Mouse (Mus musculus) midbrain, postnatal 0 days (tissue): ENCODE measurements at regions not wholly inside any gene's neighbourhood (a gene's known extent, or its start where the extent isn't known, plus 50 kb on each side); places are given as distances from the start of the nearest gene placed in this dataset.

ENCODE experiments used
- ATAC-seq: fragments of 200-750 bp; cut with Nextera tagmentation; 2 replicates; pipeline ENCODE4 v1.8.0; 2017; ENCODE audit warnings: moderate number of reproducible peaks, mild to moderate bottlenecking, moderate TSS enrichment, moderate library complexity; ENCODE audit not compliant: low FRiP score
- DNase-seq: peaks from one replicate; pipeline ENCODE4 v3.0.0-alpha.2; 2015; ENCODE audit warnings: low spot score
- H3K27ac ChIP-seq: fragments of 300-500 bp; sonication (generic); 2 replicates; pipeline ENCODE4 v1.5.1; 2014; ENCODE audit warnings: low read depth, mild to moderate bottlenecking, low read length, mixed read lengths
- H3K27me3 ChIP-seq: fragments of 300-500 bp; sonication (generic); 2 replicates; pipeline ENCODE4 v1.6.1; 2014; ENCODE audit warnings: low read length, control low read depth, mixed read lengths; ENCODE audit not compliant: insufficient read depth
- H3K36me3 ChIP-seq: fragments of 300-500 bp; sonication (generic); 2 replicates; pipeline ENCODE4 v1.6.1; 2014; ENCODE audit warnings: low read length, control low read depth, mixed read lengths; ENCODE audit not compliant: insufficient read depth
- H3K4me1 ChIP-seq: fragments of 300-500 bp; sonication (generic); 2 replicates; pipeline ENCODE4 v1.6.1; 2014; ENCODE audit warnings: mild to moderate bottlenecking, control low read depth, antibody characterized with exemption, low read length, mixed read lengths; ENCODE audit not compliant: insufficient read depth
- H3K4me2 ChIP-seq: fragments of 300-500 bp; sonication (generic); 2 replicates; pipeline ENCODE4 v1.6.1; 2014; ENCODE audit warnings: low read depth, mild to moderate bottlenecking, low read length, mixed read lengths; ENCODE audit not compliant: poor library complexity, severe bottlenecking
- H3K4me3 ChIP-seq: fragments of 300-500 bp; sonication (generic); 2 replicates; pipeline ENCODE4 v1.5.1; 2014; ENCODE audit warnings: low read depth, mild to moderate bottlenecking, low read length, moderate library complexity
- H3K9ac ChIP-seq: fragments of 300-500 bp; sonication (generic); replicated peaks from 2 replicates; pipeline ENCODE4 v1.6.1; 2014; ENCODE audit warnings: mild to moderate bottlenecking, low read length, moderate library complexity, mixed read lengths; ENCODE audit not compliant: poor library complexity, severe bottlenecking
- H3K9me3 ChIP-seq: fragments of 300-500 bp; sonication (generic); 2 replicates; pipeline ENCODE4 v1.6.1; 2016; ENCODE audit warnings: low read length, control low read depth
- CTCF ChIP-seq: IDR thresholded peaks from 2 replicates; pipeline ENCODE4 v1.5.1; 2016; ENCODE audit warnings: antibody characterized with exemption, mild to moderate bottlenecking
- WGBS: fragments of 180-500 bp; shearing (Covaris S2); extraction: QIAGEN DNeasy Blood & Tissue Kit; methylation state at CpG from one replicate; pipeline ENCODE4 v1.1.7; 2014; 5-methylcytosine and 5-hydroxymethylcytosine counted together

DNA sequence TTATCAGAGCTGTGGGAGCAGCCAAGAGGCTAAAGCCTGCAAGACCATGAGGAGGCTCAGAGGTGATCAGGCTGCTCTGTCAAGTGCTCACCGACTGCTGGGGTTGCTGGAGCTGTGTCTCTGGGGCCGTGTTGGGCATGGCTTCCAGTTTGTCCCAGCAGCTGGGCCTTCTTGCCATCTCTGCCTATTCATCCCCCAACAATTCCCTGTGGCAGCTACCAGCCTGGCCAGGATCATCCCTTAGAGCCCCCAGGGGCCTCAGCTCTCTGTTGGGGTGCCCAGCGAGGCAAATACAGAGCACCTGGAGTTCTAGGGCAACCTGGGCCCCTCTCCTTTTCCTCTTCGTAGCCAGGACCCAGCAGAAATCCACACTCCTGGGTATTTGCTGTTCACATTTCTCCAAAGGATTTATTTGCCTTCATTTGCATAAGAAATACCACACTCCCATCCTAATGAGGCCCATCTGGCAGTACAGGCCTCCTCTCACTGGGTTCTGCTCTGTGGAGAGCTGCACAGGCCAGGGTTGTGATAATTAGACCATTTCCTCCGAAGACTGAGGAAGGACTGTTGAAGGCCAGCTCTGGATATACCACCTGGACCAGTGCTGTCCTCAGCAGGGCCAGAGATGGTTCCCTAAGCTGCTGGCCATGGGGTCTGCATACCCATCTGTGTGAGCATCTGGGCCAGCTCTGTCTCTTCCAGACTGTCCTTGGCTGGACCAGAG lies 61.6 kb upstream of the Rufy1 start:
- peak; percentile 53 for DNase-seq
- no peak overlapping the region for H3K4me3 ChIP-seq
- H3K4me2 ChIP-seq, result no peak overlapping the region
- H3K27me3 ChIP-seq, result no peaks in the 10 kb centered on the region
- 16% methylated on average over 5 of the region's 5 CpGs for WGBS
- no peak overlapping the region for H3K9ac ChIP-seq
- H3K9me3 ChIP-seq, result no peaks in the 10 kb centered on the region
- no peak for ATAC-seq
- no peak overlapping the region for H3K27ac ChIP-seq
- no peak for TF ChIP-seq CTCF
- no peaks in the 10 kb centered on the region for H3K36me3 ChIP-seq
- no peaks in the 10 kb centered on the region for H3K4me1 ChIP-seq

GRCm38 (mm10) chr11:50483821-50484220 lies 52.9 kb upstream of the Rufy1 start:
- no peak for TF ChIP-seq CTCF
- H3K9me3 ChIP-seq, result no peaks in the 10 kb centered on the region
- 93% methylated on average over 2 of the region's 2 CpGs for WGBS

DNA sequence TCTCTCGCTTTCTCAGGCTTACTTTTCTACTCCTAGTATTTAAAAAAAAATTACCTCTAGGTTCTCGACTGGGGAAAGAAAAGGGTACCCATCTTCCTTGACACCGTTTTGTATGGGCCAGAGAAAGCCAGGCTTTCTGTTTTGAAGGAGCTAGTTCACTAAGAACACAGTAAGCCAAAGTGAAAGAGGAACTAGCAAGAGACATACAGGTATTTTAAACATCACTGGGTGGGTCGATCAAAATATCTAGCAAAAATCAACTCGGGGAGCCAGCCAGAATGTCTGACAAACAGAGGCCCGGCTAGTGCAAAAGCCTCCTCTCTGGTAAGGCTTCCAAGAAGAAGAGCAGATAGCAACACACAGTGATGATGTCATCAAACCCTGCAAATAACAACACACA lies 52.2 kb upstream of the Rufy1 start:
- H3K9ac ChIP-seq, result no peak overlapping the region
- H3K27ac ChIP-seq, result no peak overlapping the region
- no peaks in the 10 kb centered on the region for H3K27me3 ChIP-seq
- no peak overlapping the region for H3K4me2 ChIP-seq
- no peaks in the 10 kb centered on the region for H3K36me3 ChIP-seq
- H3K4me3 ChIP-seq, result no peak overlapping the region
- H3K4me1 ChIP-seq, result no peaks in the 10 kb centered on the region
- 93% methylated on average over 6 of the region's 6 CpGs for WGBS
- ATAC-seq (no peak), DNase-seq (no peak)
- TF ChIP-seq CTCF, result no peak
- no peaks in the 10 kb centered on the region for H3K9me3 ChIP-seq

More at GRCm38 (mm10) chr11:50483821-50484220, 52.9 kb upstream of the Rufy1 start:
- H3K27me3 ChIP-seq, result no peaks in the 10 kb centered on the region
- no peak overlapping the region for H3K27ac ChIP-seq
- no peak overlapping the region for H3K9ac ChIP-seq
- H3K4me3 ChIP-seq, result no peak overlapping the region
- ATAC-seq (no peak), DNase-seq (no peak)
- H3K4me1 ChIP-seq, result no peaks in the 10 kb centered on the region
- no peaks in the 10 kb centered on the region for H3K36me3 ChIP-seq
- H3K4me2 ChIP-seq, result no peak overlapping the region

DNA sequence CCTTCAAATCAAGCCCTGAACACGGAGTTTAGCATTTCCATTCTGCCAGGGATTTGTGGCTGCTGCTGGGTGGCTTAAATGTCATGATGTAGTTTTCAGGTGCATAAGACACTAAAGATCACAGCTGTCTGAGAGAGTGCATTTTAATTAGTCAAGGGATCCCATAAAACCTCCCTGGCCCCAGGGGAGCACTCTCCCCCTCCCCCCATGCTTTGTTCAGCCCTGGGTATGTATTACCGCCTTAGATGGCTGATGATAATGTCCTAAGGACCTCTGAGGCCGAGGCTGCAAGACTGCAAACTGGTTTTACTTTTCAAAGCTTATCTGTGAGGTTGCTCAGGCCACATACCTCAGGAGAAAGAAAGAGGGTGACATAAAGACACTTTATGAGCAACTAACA lies 51.7 kb upstream of the Rufy1 start:
- 44% methylated on average over 3 of the region's 3 CpGs for WGBS

More for the DNA sequence above, 51.7 kb upstream of the Rufy1 start:
- no peak for TF ChIP-seq CTCF
- DNase-seq (no peak), ATAC-seq (no peak)
- Histone ChIP-seq H3K27ac (no peak overlapping the region), H3K4me2 (no peak overlapping the region), H3K4me1 (no peaks in the 10 kb centered on the region), H3K36me3 (no peaks in the 10 kb centered on the region), H3K27me3 (no peaks in the 10 kb centered on the region), H3K4me3 (no peak overlapping the region), H3K9me3 (no peaks in the 10 kb centered on the region), H3K9ac (no peak overlapping the region)
